Mouse (Mus musculus) megakaryocyte, embryonic 14.5 days (primary cell): ENCODE data around the gene Platr25.
"Not testable (repeated sequence)": the region's sequence is repeated elsewhere in the genome, so short reads cannot be mapped to it uniquely, and the experiment has no call there.

Source experiments
- FLI1 ChIP-seq: IDR thresholded peaks from 2 replicates; pipeline ENCODE4 v1.6.1; 2012; ENCODE audit warnings: low read length, inconsistent platforms, mixed read lengths
- GATA1 ChIP-seq: IDR thresholded peaks from 3 replicates; pipeline ENCODE4 v1.6.1; 2012; ENCODE audit warnings: mixed read lengths, low read length, inconsistent platforms, borderline replicate concordance

DNA sequence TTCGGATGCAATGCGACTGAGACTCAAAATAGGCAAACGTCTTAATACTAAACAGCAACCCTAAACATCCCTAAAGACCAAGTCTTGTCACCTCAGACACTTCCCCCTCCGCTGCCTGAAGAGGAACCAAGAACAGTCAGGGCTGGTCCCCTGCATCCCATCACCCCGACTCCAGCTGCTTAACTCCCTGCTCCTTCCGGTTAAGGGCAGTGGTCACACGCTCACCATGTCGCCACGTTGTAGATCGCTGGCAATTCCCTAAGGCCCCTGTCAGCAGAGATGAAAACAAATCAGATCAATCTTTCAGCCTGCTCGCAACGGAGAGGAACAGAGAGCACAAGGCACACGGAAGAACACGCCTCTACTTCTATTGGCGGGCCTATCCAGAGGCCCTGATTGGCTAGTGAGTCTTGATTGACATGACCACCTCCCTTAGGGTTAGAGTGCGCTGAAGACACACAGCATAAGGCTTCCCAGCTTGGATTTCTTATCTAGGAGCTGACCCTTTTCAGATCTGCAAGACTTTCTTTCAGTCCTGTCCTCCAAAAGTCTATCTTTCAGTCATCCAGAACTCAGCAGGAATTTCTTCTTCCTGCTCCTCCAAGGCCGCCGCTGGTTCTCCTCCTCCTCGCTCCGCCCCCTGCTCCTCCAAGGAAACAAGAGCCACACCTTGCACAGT lies 75.8 kb downstream of the Platr25 start:
- not testable (repeated sequence) for TF ChIP-seq GATA1, FLI1
